Mouse (Mus musculus): ENCODE data around the gene Myt1l.

DNA sequence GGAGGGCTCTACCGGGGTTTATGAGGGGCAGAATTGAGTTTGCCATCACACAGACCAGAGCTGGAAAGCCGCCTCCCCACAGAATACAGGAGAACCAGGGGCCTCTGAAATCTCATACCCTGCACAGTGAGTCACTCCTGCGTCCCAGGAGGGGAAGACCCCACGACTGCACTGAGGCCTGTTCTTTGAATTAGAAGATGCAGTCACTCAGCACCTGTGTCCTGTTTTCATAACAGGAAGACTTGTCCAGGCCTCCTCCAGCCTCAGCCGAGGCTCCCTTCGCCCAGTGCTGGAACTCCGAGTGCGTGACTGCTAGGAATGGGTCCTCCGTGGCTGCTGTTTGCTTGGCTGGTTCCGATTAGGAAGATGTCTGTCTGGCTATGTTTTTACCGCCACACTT is 425.8 kb downstream of the Myt1l start:
- no peak for TF ChIP-seq POLR2A (IDR thresholded peaks at IDR 0.05; ENCODE audit: extremely low read depth, insufficient read depth, low read length)
- TF ChIP-seq CTCF (IDR thresholded peaks at IDR 0.05; ENCODE audit: low read depth, low read length) = no peak

All from liver, adult 2 months (tissue).